Mouse (Mus musculus) cerebellum, adult 2 months (tissue): ENCODE measurements at regions not wholly inside any gene's neighbourhood (a gene's known extent, or its start where the extent isn't known, plus 50 kb on each side); places are given as distances from the start of the nearest gene placed in this dataset.

Experiments
- DNase-seq, 2 experiments: peaks; one replicate each; pipeline ENCODE4 v3.0.0; 2021
- H3K27ac ChIP-seq: fragments of 200-500 bp; 2 replicates; pipeline ENCODE4 v1.5.1; 2012; ENCODE audit warnings: low read length, control low read depth, inconsistent platforms; ENCODE audit not compliant: insufficient read depth
- H3K27me3 ChIP-seq: fragments of 200-500 bp; 2 replicates; pipeline ENCODE4 v1.6.1; 2012; ENCODE audit warnings: inconsistent platforms, mild to moderate bottlenecking, low read length, moderate library complexity; ENCODE audit not compliant: control insufficient read depth, insufficient read depth
- H3K4me1 ChIP-seq: fragments of 200-500 bp; 2 replicates; pipeline ENCODE4 v1.6.1; 2011; ENCODE audit warnings: low read length; ENCODE audit not compliant: control insufficient read depth, insufficient read depth
- H3K4me3 ChIP-seq: fragments of 200-500 bp; replicated peaks from 2 replicates; pipeline ENCODE3; 2011; ENCODE audit warnings: mild to moderate bottlenecking, low read depth, low read length, control low read depth; ENCODE audit not compliant: insufficient read depth
- CTCF ChIP-seq: fragments of 200-500 bp; IDR thresholded peaks from 2 replicates; pipeline ENCODE4 v1.5.1; 2011; ENCODE audit warnings: low read depth, mild to moderate bottlenecking, control low read depth, low read length, moderate library complexity, borderline replicate concordance; ENCODE audit not compliant: insufficient read depth
- POLR2A ChIP-seq: fragments of 200-500 bp; IDR thresholded peaks from 2 replicates; pipeline ENCODE4 v1.6.1; 2011; ENCODE audit warnings: low read length, control low read depth, borderline replicate concordance; ENCODE audit not compliant: insufficient read depth
- WGBS: fragments of 180-500 bp; shearing (Covaris S2); methylation state at CpG from one replicate; pipeline ENCODE4 v1.1.7; 2018; 5-methylcytosine and 5-hydroxymethylcytosine counted together

- Histone ChIP-seq H3K4me3 (no peak overlapping the region), H3K4me1 (no peaks in the 10 kb centered on the region), H3K27ac (no peak overlapping the region), H3K27me3 (no peaks in the 10 kb centered on the region)
- TF ChIP-seq CTCF (no peak), POLR2A (no peak)
- WGBS, result 83% methylated on average over 19 of the region's 19 CpGs
- DNase-seq, result no peak
These were observed 276.2 kb upstream of the 1700056E22Rik start for GRCm38 (mm10) chr1:184310185-184310815.

- 90% methylated on average over 4 of the region's 4 CpGs for WGBS
- Histone ChIP-seq H3K27me3 (no peaks in the 10 kb centered on the region), H3K4me3 (no peak overlapping the region), H3K27ac (no peak overlapping the region), H3K4me1 (no peaks in the 10 kb centered on the region)
- DNase-seq, result no peak
- TF ChIP-seq POLR2A (no peak), CTCF (no peak)
These were observed 270.7 kb upstream of the 1700056E22Rik start for GRCm38 (mm10) chr1:184304813-184305212.

GRCm38 (mm10) chr1:184304204-184304603, 270.1 kb upstream of the 1700056E22Rik start:
- TF ChIP-seq CTCF (no peak), POLR2A (no peak)
- DNase-seq, result no peak
- no peak overlapping the region for H3K27ac ChIP-seq
- no peaks in the 10 kb centered on the region for H3K4me1 ChIP-seq
- WGBS, result 84% methylated on average over 4 of the region's 4 CpGs
- no peak overlapping the region for H3K4me3 ChIP-seq
- no peaks in the 10 kb centered on the region for H3K27me3 ChIP-seq

GRCm38 (mm10) chr1:184298701-184299100, 264.6 kb upstream of the 1700056E22Rik start:
- no peak for TF ChIP-seq CTCF
- TF ChIP-seq POLR2A, result no peak
- no peaks in the 10 kb centered on the region for H3K4me1 ChIP-seq
- no peak overlapping the region for H3K27ac ChIP-seq
- 59% methylated on average over 1 of the region's 1 CpGs for WGBS
- DNase-seq, result no peak
- H3K4me3 ChIP-seq, result no peak overlapping the region
- H3K27me3 ChIP-seq, result no peaks in the 10 kb centered on the region

- 60% methylated on average over 4 of the region's 4 CpGs for WGBS
- DNase-seq, result no peak
- Histone ChIP-seq H3K27ac (no peak overlapping the region), H3K27me3 (no peaks in the 10 kb centered on the region), H3K4me1 (no peaks in the 10 kb centered on the region), H3K4me3 (no peak overlapping the region)
- no peak for TF ChIP-seq CTCF
These were observed 263.1 kb upstream of the 1700056E22Rik start for GRCm38 (mm10) chr1:184297001-184297740.

GRCm38 (mm10) chr1:184291129-184291528, 257.0 kb upstream of the 1700056E22Rik start:
- no peak for DNase-seq
- H3K4me1 ChIP-seq, result no peaks in the 10 kb centered on the region
- no peaks in the 10 kb centered on the region for H3K27me3 ChIP-seq
- TF ChIP-seq POLR2A (no peak), CTCF (no peak)
- no peak overlapping the region for H3K4me3 ChIP-seq
- H3K27ac ChIP-seq, result no peak overlapping the region
- WGBS, result 84% methylated on average over 7 of the region's 7 CpGs

- Histone ChIP-seq H3K4me3 (no peak overlapping the region), H3K4me1 (no peaks in the 10 kb centered on the region), H3K27ac (no peak overlapping the region), H3K27me3 (no peaks in the 10 kb centered on the region)
- no peak for DNase-seq
- no peak for TF ChIP-seq CTCF
- no peak for TF ChIP-seq POLR2A
- 9% methylated on average over 7 of the region's 7 CpGs for WGBS
These were observed 255.8 kb upstream of the 1700056E22Rik start for GRCm38 (mm10) chr1:184289733-184290416.

GRCm38 (mm10) chr1:184281768-184282167, 247.7 kb upstream of the 1700056E22Rik start:
- H3K27me3 ChIP-seq, result no peaks in the 10 kb centered on the region; the same call in 1 of the 2 replicates
- H3K4me1 ChIP-seq, result no peaks in the 10 kb centered on the region
- DNase-seq, result no peak
- H3K27ac ChIP-seq, result no peak overlapping the region
- 86% methylated on average over 5 of the region's 5 CpGs for WGBS
- TF ChIP-seq CTCF, result no peak
- no peak for TF ChIP-seq POLR2A
- no peak overlapping the region for H3K4me3 ChIP-seq
